Mouse (Mus musculus) CH12.LX (cell line): ENCODE results near the gene Sigirr.

Experiments
- CTCF ChIP-seq, 2 experiments: IDR thresholded peaks in 1 of 2; conservative IDR thresholded peaks in 1 of 2; 2 replicates each; pipeline ENCODE4 v1.5.1; 2011 to 2012; ENCODE audit warnings: low read depth in 2 of 2, low read length in 2 of 2, improper control_type of control experiment in 1 of 2, inconsistent platforms in 1 of 2, mild to moderate bottlenecking in 1 of 2, moderate library complexity in 1 of 2
- POLR2A ChIP-seq: IDR thresholded peaks from 2 replicates; pipeline ENCODE4 v1.6.1; 2011; ENCODE audit warnings: low read depth, mild to moderate bottlenecking, improper control_type of control experiment, low read length
- POLR2AphosphoS2 ChIP-seq: IDR thresholded peaks from 2 replicates; pipeline ENCODE4 v1.6.1; 2011; ENCODE audit warnings: low read depth, low read length, improper control_type of control experiment
- RCOR1 ChIP-seq: conservative IDR thresholded peaks from 2 replicates; pipeline ENCODE4 v1.6.1; 2012; ENCODE audit warnings: low read depth, mild to moderate bottlenecking, inconsistent platforms, low read length, improper control_type of control experiment
- TCF12 ChIP-seq: IDR thresholded peaks from 2 replicates; pipeline ENCODE4 v1.6.1; 2014; ENCODE audit warnings: low read depth, mild to moderate bottlenecking, inconsistent platforms, low read length, improper control_type of control experiment
- USF1 ChIP-seq: IDR thresholded peaks from 2 replicates; pipeline ENCODE4 v1.6.1; 2014; ENCODE audit warnings: low read depth, mild to moderate bottlenecking, inconsistent platforms, low read length, improper control_type of control experiment
- ZC3H11A ChIP-seq: IDR thresholded peaks from 2 replicates; pipeline ENCODE4 v1.6.1; 2012; ENCODE audit warnings: low read depth, mild to moderate bottlenecking, inconsistent platforms, low read length, improper control_type of control experiment

- TF ChIP-seq CTCF (conservative IDR thresholded peaks at IDR 0.05 in 1 of 2, IDR thresholded peaks at IDR 0.05 in 1 of 2; ENCODE audit: low read depth in 2 of 2, low read length in 2 of 2) (no peak), POLR2AphosphoS2 (no peak), RCOR1 (no peak), ZC3H11A (no peak), POLR2A (no peak), TCF12 (no peak), USF1 (no peak)
Observed at GRCm38 (mm10) chr7:141041661-141042060, 58.7 kb downstream of the Sigirr start.
